9 mouse cellular contexts compared by ENCODE assay signal in genomic region chr3:84937360-84938355, GRCm38 (mm10).
DNase-seq lines count a peak whose midpoint lies in the region; ATAC-seq lines count a peak whose summit lies in the region.
"Had no signal": no experiment of that assay in that cellular context is flagged by ENCODE, and none has a peak within 500 bp of the region (broad histone marks: within the 10 kb centered on the region; RNA-seq: fewer than 3 reads in every experiment).

No protein-coding gene starts in this region.

- no peaks in the 10 kb centered on the region for H3K36me3 ChIP-seq in hindbrain, embryonic 13.5 days
- H3K36me3 ChIP-seq in midbrain, embryonic 10.5 days: no peaks in the 10 kb centered on the region
- H3K36me3 ChIP-seq: limb, embryonic 13.5 days had no signal

- H3K27ac ChIP-seq in hindbrain, embryonic 13.5 days: peak overlapping the region; percentile 84
- H3K27ac ChIP-seq in midbrain, embryonic 10.5 days (replicated peaks): peak overlapping the region; percentile 75
- H3K27ac ChIP-seq: limb, embryonic 13.5 days had no signal

- peak; percentile 71 for ATAC-seq in common myeloid progenitor, adult 5-6 weeks (replicated peaks; ENCODE audit: low read depth, poor library complexity, severe bottlenecking)
- peak; percentile 91 for ATAC-seq in hindbrain, embryonic 13.5 days (ENCODE audit: low FRiP score)

- H3K4me1 ChIP-seq in hindbrain, embryonic 13.5 days (replicated peaks): peaks cover 11% of the 10 kb centered on the region
- H3K4me1 ChIP-seq in midbrain, embryonic 10.5 days: peaks cover 28% of the 10 kb centered on the region

- no peak overlapping the region for H3K4me3 ChIP-seq in hindbrain, embryonic 13.5 days
- peak overlapping the region; percentile 5; the same call in 1 of the 2 replicates for H3K4me3 ChIP-seq in midbrain, embryonic 10.5 days
- H3K4me3 ChIP-seq: limb, embryonic 13.5 days had no signal

- DNase-seq in adrenal gland, adult (ENCODE audit: inconsistent age in 2 of 2, low spot score in 1 of 2): peak; percentile 25 to 72
- no peak for DNase-seq in adrenal gland, postnatal 25 days
- peak; percentile 68 for DNase-seq in midbrain, embryonic 10.5 days (ENCODE audit: low spot score)
- DNase-seq in gastrocnemius, postnatal 25 days: no peak
- DNase-seq in B cell, adult 2 months: no peak
- DNase-seq in gastrocnemius, adult 8-10 months (ENCODE audit: low spot score in 2 of 2): no peak

- WGBS in hindbrain, embryonic 13.5 days: 27% methylated on average over 12 of the region's 12 CpGs
- WGBS in midbrain, embryonic 10.5 days: 57% methylated on average over 12 of the region's 12 CpGs

- H3K4me2 ChIP-seq in hindbrain, embryonic 13.5 days: peak overlapping the region; percentile 8; the same call in 1 of the 2 replicates
- H3K4me2 ChIP-seq: limb, embryonic 13.5 days had no signal

- no peaks in the 10 kb centered on the region for H3K27me3 ChIP-seq in hindbrain, embryonic 13.5 days
- H3K27me3 ChIP-seq in midbrain, embryonic 10.5 days (ENCODE audit: low read depth, poor library complexity, severe bottlenecking): no peaks in the 10 kb centered on the region
- H3K27me3 ChIP-seq: limb, embryonic 13.5 days had no signal

- no peaks in the 10 kb centered on the region for H3K9me3 ChIP-seq in hindbrain, embryonic 13.5 days
- H3K9me3 ChIP-seq in midbrain, embryonic 10.5 days (replicated peaks): no peaks in the 10 kb centered on the region
- H3K9me3 ChIP-seq: limb, embryonic 13.5 days had no signal

- peak overlapping the region; percentile 43 for H3K9ac ChIP-seq in hindbrain, embryonic 13.5 days
- H3K9ac ChIP-seq: limb, embryonic 13.5 days had no signal

Comparison
In these comparisons a context has a peak if more than half of its experiments do, and no peak if none do; other contexts are left out.
1. DNase-seq: peak in adrenal gland, adult (2 of 2) and midbrain, embryonic 10.5 days (single experiment); none in adrenal gland, postnatal 25 days (single experiment), gastrocnemius, postnatal 25 days (single experiment), B cell, adult 2 months (0 of 2) and gastrocnemius, adult 8-10 months (0 of 2).